Mouse (Mus musculus): ENCODE measurements around the gene Gtf3c6.

GRCm38 (mm10) chr10:40256716-40257115, 1.2 kb downstream of the Gtf3c6 start:
- TF ChIP-seq CTCF (IDR thresholded peaks at IDR 0.05; ENCODE audit: low read depth, low read length), result no peak
- no peak for TF ChIP-seq GATA1 (IDR thresholded peaks at IDR 0.05; ENCODE audit: borderline replicate concordance, low read length)
- no peak for TF ChIP-seq TAL1 (conservative IDR thresholded peaks at IDR 0.05; ENCODE audit: low read depth, low read length)
- TF ChIP-seq POLR2AphosphoS5 (IDR thresholded peaks at IDR 0.05; ENCODE audit: insufficient replicate concordance, low read depth, low read length), result no peak

Data from G1E (cell line).